Mouse (Mus musculus) forebrain, embryonic 13.5 days (tissue): ENCODE results near the gene Ankrd40. TPM values are rescaled to one million over a fixed set of nuclear protein-coding genes. Genes with fewer than 3 reads are reported as not detected.

Experiments
- ATAC-seq: fragments of 200-750 bp; cut with Nextera tagmentation; 2 replicates; pipeline ENCODE4 v1.8.0; 2017
- H3K27ac ChIP-seq: fragments of 300-500 bp; sonication (generic); 2 replicates; pipeline ENCODE4 v1.5.1; 2015; ENCODE audit warnings: inconsistent platforms, mild to moderate bottlenecking, moderate library complexity
- H3K27me3 ChIP-seq: fragments of 300-500 bp; sonication (generic); 2 replicates; pipeline ENCODE4 v1.6.1; 2015; ENCODE audit warnings: mild to moderate bottlenecking, inconsistent platforms
- H3K36me3 ChIP-seq: fragments of 300-500 bp; sonication (generic); 2 replicates; pipeline ENCODE4 v1.6.1; 2015; ENCODE audit warnings: mild to moderate bottlenecking, inconsistent platforms; ENCODE audit not compliant: poor library complexity, severe bottlenecking
- H3K4me1 ChIP-seq: fragments of 300-500 bp; sonication (generic); 2 replicates; pipeline ENCODE4 v1.6.1; 2015; ENCODE audit warnings: inconsistent platforms
- H3K4me2 ChIP-seq: fragments of 300-500 bp; sonication (generic); 2 replicates; pipeline ENCODE4 v1.6.1; 2015; ENCODE audit warnings: inconsistent platforms, mild to moderate bottlenecking, moderate library complexity
- H3K4me3 ChIP-seq: fragments of 300-500 bp; sonication (generic); 2 replicates; pipeline ENCODE4 v1.5.1; 2015; ENCODE audit warnings: mild to moderate bottlenecking, inconsistent platforms
- H3K9ac ChIP-seq: fragments of 300-500 bp; sonication (generic); 2 replicates; pipeline ENCODE4 v1.6.1; 2015; ENCODE audit warnings: mild to moderate bottlenecking, inconsistent platforms
- H3K9me3 ChIP-seq: fragments of 300-500 bp; sonication (generic); replicated peaks from 2 replicates; pipeline ENCODE4 v1.6.1; 2016; ENCODE audit warnings: inconsistent platforms
- whole genome bisulfite sequencing: fragments of 180-500 bp; shearing (Covaris S2); methylation state at CpG from one replicate; pipeline ENCODE4 v1.1.7; 2015; 5-methylcytosine and 5-hydroxymethylcytosine counted together
- polyA plus RNA-seq: library from polyadenylated mRNA; unstranded; fragments of >200 nt; fragmentation: Nextera tagmentation; extraction: Ambion mirVana; gene quantifications from 2 replicates; pipeline ENCODE4 v1.2.1, GENCODE M21; 2015

Gene Ankrd40
- polyA plus RNA-seq, 1 experiment from 2014 or later = 10.6 TPM

DNA sequence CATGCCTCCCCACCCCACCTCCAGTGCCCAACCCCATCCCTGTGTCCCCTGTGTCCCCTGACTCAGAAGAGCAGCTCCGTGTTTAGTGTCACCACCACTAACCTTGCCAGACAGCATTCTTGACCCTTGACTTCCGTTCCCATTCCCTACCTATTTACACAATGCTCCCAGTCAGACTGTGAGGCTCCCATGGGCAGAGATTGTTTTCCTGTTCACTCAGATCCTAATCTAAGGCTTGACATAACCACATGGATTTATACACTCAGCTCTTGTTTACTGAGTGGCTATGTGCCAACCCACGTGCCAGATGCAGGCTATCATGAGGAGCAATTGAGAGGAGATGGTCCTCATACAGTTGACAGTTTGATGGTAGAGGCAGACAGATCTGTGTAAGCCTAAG lies 37.5 kb downstream of the Ankrd40 start:
- Histone ChIP-seq H3K9me3 (peaks cover 3% of the 10 kb centered on the region; the same call in 1 of the 2 replicates), H3K36me3 (no peaks in the 10 kb centered on the region), H3K27ac (no peak overlapping the region), H3K9ac (no peak overlapping the region), H3K4me2 (no peak overlapping the region), H3K4me1 (no peaks in the 10 kb centered on the region), H3K27me3 (no peaks in the 10 kb centered on the region), H3K4me3 (no peak overlapping the region)
- WGBS = 80% methylated on average over 3 of the region's 3 CpGs
- no peak for ATAC-seq

DNA sequence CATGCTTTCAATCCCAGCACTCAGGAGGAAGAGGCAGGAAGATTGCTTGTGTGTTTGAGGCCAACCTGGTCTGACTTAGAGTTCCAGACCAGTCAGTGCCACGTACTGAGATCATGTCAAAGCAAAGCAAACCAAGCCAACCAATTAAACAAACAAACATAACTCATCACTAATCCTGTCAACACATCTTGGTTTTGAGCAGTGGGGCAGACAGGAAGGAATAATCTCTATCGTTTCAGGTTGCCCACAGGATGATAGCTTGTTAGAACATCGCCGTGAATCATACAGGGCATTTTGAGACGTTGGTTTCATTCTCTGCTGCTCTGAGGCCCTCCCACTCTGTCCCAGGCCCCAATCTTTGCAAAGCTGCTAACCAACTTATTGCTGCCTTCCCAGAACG lies 42.2 kb downstream of the Ankrd40 start:
- no peak overlapping the region for H3K4me3 ChIP-seq
- H3K36me3 ChIP-seq = no peaks in the 10 kb centered on the region
- no peak overlapping the region for H3K4me2 ChIP-seq
- H3K4me1 ChIP-seq = no peaks in the 10 kb centered on the region
- WGBS = 84% methylated on average over 6 of the region's 6 CpGs
- H3K9ac ChIP-seq = no peak overlapping the region
- no peak overlapping the region for H3K27ac ChIP-seq
- ATAC-seq = no peak
- H3K27me3 ChIP-seq = no peaks in the 10 kb centered on the region
- peaks cover 3% of the 10 kb centered on the region; the same call in 1 of the 2 replicates for H3K9me3 ChIP-seq

DNA sequence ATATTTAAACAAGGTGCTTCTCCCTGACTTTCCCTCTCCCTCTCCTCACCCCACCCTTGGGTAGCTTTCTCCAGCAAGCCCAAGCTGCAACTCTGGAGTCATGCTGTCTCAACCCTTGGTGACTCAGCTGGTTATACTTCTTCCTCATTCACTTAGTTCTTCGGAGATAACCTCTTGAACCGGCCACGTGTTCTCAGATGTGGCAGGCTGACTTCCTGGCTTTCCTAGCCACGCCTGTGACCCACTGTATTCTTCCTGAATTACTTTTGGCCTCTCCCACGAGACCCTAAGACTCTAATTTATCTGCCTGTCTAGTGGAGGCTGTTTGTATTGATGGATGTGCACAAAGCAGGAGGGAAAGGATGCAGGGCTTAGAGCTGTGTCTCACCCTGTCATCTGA lies 43.0 kb downstream of the Ankrd40 start:
- ATAC-seq = no peak
- WGBS = 53% methylated on average over 5 of the region's 5 CpGs

DNA sequence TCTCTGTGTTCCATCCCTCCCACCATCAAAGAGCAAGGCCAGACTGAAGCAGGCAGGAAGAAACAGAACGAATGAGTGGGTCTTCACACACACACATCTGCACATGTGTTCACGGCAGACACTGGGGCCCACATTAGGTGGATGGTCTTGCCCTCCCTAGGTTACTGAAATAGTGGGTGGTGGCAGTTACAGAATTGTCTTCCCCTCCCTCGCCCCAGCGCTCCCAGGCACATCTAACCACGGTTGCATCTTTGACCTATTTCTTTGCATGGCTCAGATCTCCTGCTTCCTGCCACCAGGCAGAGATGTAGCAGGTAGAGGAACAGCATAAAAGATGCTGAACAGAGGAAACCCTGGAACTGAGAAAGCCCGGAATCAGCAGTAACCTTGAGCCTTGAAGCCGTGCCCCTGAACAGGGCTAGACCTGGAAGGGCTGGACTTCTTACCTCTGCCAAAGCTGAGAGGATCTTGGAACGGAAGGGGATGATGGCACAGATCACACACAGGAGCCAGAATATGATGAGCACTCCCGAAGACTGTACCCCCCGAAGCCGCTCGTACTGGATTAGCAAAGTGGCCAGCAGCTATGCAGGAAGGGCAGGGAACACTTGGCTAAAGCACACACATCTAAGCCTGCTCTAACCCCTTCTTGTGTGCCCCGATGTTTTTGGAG lies 46.6 kb downstream of the Ankrd40 start:
- no peak overlapping the region for H3K4me2 ChIP-seq
- H3K4me3 ChIP-seq = no peak overlapping the region
- no peak overlapping the region for H3K27ac ChIP-seq
- no peak overlapping the region for H3K9ac ChIP-seq
- no peaks in the 10 kb centered on the region for H3K36me3 ChIP-seq
- H3K9me3 ChIP-seq = no peaks in the 10 kb centered on the region
- 89% methylated on average over 13 of the region's 13 CpGs for WGBS
- H3K4me1 ChIP-seq = no peaks in the 10 kb centered on the region
- no peak for ATAC-seq
- no peaks in the 10 kb centered on the region for H3K27me3 ChIP-seq

More for the DNA sequence above, 43.0 kb downstream of the Ankrd40 start:
- no peaks in the 10 kb centered on the region for H3K27me3 ChIP-seq
- H3K4me1 ChIP-seq = no peaks in the 10 kb centered on the region
- H3K4me2 ChIP-seq = no peak overlapping the region
- no peak overlapping the region for H3K27ac ChIP-seq
- H3K9ac ChIP-seq = no peak overlapping the region
- H3K9me3 ChIP-seq = peaks cover 3% of the 10 kb centered on the region; the same call in 1 of the 2 replicates
- no peak overlapping the region for H3K4me3 ChIP-seq
- no peaks in the 10 kb centered on the region for H3K36me3 ChIP-seq

DNA sequence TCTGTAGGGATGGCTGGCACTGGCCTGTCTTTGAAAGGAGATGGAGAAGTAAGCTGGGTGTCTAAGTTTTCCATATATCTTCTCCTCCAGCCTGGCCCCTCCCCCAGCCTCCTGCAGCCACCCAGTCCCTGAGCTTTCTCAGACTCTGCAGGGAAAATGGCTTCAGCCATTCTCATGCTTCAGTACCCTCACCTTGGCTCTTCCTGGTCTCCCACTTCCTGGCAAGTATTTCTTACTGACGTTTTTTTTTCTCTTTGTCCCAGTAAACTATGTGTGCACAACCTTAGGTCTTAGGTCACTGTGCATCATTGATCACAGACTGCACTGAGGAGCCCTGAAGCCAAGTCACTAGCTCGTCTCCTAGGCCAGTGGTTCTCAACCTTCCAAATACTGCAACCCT lies 51.3 kb downstream of the Ankrd40 start:
- H3K9ac ChIP-seq = no peak overlapping the region
- H3K4me2 ChIP-seq = no peak overlapping the region
- H3K4me3 ChIP-seq = no peak overlapping the region
- no peak for ATAC-seq
- H3K4me1 ChIP-seq = no peaks in the 10 kb centered on the region
- H3K27ac ChIP-seq = no peak overlapping the region
- WGBS = 34% methylated on average over 2 of the region's 2 CpGs
- no peaks in the 10 kb centered on the region for H3K9me3 ChIP-seq
- H3K36me3 ChIP-seq = no peaks in the 10 kb centered on the region
- no peaks in the 10 kb centered on the region; the same call in 1 of the 2 replicates for H3K27me3 ChIP-seq

DNA sequence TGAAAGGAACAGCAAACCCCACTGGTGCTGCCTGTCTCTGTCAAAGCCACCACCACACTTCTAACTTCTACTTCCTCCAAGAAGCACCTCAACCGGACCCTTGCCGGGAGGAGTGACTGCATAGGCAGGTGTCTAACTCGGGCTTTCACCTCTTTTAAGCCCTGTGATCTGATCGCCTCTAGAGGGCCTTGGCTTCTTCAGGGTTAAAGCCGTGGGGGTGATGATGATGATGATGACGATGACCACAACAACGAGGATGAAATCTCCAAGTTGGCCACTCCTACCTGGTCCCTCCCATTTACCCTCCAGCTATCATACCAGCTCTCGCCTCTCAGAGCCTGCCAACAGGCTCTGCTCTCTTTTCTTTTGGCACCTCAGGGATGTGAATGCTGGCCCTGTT lies 51.9 kb downstream of the Ankrd40 start:
- Histone ChIP-seq H3K36me3 (no peaks in the 10 kb centered on the region), H3K4me2 (no peak overlapping the region), H3K27ac (no peak overlapping the region), H3K9ac (no peak overlapping the region), H3K9me3 (no peaks in the 10 kb centered on the region), H3K4me3 (no peak overlapping the region), H3K27me3 (no peaks in the 10 kb centered on the region; the same call in 1 of the 2 replicates), H3K4me1 (no peaks in the 10 kb centered on the region)
- no peak for ATAC-seq
- 76% methylated on average over 8 of the region's 8 CpGs for WGBS

DNA sequence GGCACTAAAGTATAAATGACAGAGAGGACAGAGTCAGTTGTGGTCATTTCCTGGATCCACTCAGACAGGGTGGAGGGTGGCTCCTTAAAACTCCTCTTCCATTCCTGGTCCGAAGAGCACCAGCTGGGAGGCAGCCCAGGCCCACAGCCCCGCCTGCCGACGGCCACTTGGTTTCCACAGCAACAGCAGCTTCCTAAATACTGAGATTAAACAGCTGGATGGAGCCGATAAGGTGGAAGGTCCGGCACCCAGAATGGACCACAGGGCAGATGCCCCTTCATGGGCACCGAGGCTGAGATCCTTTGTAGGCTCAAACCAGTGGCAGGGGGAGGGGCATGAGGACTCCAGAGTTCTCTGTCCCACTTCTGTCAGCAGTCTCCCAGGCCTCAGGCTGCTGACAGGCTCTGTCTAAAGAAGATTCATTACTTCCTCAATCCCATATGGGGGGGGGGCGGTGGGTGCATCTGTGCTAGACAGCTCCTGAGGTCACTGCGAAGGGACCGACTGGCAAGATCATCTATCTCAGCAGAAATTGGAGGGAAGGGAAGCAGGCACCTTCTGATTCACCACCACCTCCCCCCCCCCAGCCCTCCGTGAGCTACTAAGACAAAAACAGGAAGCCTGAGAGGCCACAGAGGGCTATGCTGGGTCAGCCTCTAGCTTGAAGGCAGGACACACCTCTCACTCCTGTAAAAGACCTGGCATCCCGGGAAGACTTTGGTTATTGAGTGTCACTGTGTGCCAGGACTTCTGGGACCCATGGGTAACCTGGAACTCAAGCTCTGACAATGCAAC lies 58.4 kb downstream of the Ankrd40 start:
- no peak for ATAC-seq
- Histone ChIP-seq H3K9ac (no peak overlapping the region), H3K36me3 (no peaks in the 10 kb centered on the region)

DNA sequence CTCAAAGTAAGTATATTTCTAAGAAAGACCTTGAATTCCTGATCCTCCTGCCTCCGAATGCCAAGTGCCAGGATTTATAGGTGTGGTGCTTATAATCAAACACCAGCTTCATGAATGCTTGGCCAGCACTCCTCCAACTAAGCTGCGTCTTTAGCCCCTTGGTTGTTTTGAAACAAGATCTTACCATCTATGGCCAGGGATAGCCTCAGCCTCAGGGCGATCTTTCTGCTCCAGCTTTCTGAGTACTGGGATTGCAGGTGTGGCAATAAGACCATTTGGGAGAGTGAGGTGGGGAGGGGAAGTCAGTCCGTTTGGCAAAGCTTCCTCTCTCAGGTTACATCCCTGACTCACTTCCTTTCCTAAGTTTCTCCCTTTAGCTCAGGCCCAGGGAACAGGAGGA lies 60.0 kb downstream of the Ankrd40 start:
- Histone ChIP-seq H3K9ac (no peak overlapping the region), H3K4me1 (peaks cover 4% of the 10 kb centered on the region; the same call in 1 of the 2 replicates), H3K9me3 (no peaks in the 10 kb centered on the region), H3K27me3 (peaks cover 15% of the 10 kb centered on the region), H3K27ac (no peak overlapping the region), H3K36me3 (no peaks in the 10 kb centered on the region), H3K4me3 (no peak overlapping the region), H3K4me2 (no peak overlapping the region)
- ATAC-seq = no peak
- 80% methylated on average over 4 of the region's 4 CpGs for WGBS

More for the DNA sequence above, 58.4 kb downstream of the Ankrd40 start:
- WGBS = 46% methylated on average over 12 of the region's 12 CpGs
- no peak overlapping the region for H3K4me3 ChIP-seq
- peaks cover 2% of the 10 kb centered on the region; the same call in 1 of the 2 replicates for H3K27me3 ChIP-seq
- H3K27ac ChIP-seq = no peak overlapping the region
- H3K4me1 ChIP-seq = no peaks in the 10 kb centered on the region; the same call in 1 of the 2 replicates
- no peak overlapping the region for H3K4me2 ChIP-seq
- H3K9me3 ChIP-seq = no peaks in the 10 kb centered on the region

DNA sequence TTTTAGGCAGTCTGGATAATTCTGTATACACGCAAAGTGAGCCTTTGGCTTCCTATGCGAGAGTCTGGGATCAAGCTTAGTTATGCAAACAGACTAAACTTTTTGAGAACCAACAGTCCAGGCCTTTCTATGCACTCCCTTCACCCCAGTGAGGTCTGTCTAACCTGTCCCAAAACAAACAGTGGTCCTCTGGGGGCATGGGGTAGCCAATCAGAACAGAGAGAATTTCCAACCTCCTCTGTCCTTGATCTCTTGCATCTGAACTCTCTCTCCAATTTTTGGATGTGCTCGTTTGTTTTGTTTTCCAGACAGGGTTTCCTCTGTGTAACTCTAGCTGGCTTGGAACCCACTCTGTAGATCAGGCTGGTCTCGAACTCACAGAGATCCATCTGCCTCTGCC lies 61.2 kb downstream of the Ankrd40 start:
- no peak overlapping the region for H3K9ac ChIP-seq
- no peak overlapping the region for H3K4me3 ChIP-seq
- ATAC-seq = no peak
- H3K4me1 ChIP-seq = peaks cover 4% of the 10 kb centered on the region; the same call in 1 of the 2 replicates
- peaks cover 23% of the 10 kb centered on the region for H3K27me3 ChIP-seq
- WGBS = 88% methylated on average over 4 of the region's 4 CpGs
- H3K9me3 ChIP-seq = no peaks in the 10 kb centered on the region
- H3K27ac ChIP-seq = no peak overlapping the region
- H3K4me2 ChIP-seq = no peak overlapping the region
- H3K36me3 ChIP-seq = no peaks in the 10 kb centered on the region

DNA sequence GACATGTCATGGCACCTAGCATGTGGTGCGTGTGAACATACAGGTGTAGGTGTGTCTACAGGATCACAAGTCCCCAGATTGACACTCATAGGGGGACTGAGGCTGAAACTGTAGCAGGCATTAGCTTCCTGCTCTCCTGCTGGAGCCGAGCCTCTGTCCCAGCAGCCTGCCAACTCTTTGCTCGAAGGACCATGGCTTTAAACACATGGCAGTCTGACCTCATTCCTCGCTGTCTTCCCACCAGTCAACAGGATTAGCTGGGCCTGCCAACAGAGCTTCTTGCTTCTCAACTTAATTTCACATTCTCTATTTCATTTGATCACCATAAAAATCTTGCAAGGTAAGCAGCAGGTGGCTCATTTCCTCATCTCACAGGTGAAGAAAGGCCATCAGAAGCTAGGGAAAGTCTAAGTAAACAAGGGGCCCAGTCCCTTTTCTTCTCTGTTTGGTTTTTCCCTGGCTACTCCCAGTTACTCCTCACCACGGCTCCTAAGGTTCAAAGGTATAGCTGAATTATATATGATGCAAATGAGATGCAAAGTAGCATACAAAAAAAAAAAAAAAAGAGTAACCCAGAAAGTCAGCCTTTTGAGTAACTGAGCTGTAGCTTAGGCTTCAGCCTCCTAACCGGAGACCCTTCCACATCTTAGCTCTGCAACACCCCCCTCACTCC lies 62.1 kb downstream of the Ankrd40 start:
- Histone ChIP-seq H3K9ac (no peak overlapping the region), H3K27ac (no peak overlapping the region), H3K4me3 (no peak overlapping the region), H3K4me2 (no peak overlapping the region), H3K27me3 (peaks cover 23% of the 10 kb centered on the region), H3K9me3 (no peaks in the 10 kb centered on the region), H3K36me3 (no peaks in the 10 kb centered on the region), H3K4me1 (peaks cover 4% of the 10 kb centered on the region; the same call in 1 of the 2 replicates)
- ATAC-seq = no peak
- WGBS = 68% methylated on average over 6 of the region's 6 CpGs

DNA sequence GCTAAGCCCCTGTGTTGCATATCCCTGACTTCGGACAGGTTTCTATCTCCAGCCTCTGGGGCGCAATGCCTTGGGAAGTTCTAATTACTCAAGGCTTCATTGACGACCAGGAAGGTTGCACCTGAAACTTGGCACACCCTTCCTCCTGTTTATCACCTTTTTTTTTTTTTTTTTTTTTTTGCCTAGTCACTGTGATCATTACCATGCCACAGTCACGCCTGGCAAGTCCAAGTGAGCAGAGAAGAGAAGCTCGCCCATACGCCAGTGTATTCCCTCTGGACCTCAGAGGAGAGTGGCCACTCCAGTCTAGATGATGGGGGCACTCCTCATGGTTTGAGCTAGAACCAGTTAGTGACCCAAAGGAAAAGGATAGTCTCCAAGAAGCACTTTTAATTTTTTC lies 63.0 kb downstream of the Ankrd40 start:
- Histone ChIP-seq H3K4me3 (no peak overlapping the region), H3K4me1 (peaks cover 4% of the 10 kb centered on the region; the same call in 1 of the 2 replicates), H3K27me3 (peaks cover 23% of the 10 kb centered on the region), H3K9ac (no peak overlapping the region), H3K4me2 (no peak overlapping the region), H3K9me3 (no peaks in the 10 kb centered on the region), H3K36me3 (no peaks in the 10 kb centered on the region), H3K27ac (no peak overlapping the region)
- ATAC-seq = no peak
- WGBS = 89% methylated on average over 6 of the region's 6 CpGs
